Mouse (Mus musculus) 3134 (cell line): Measurements from ENCODE around the gene Rpl9-ps6.
"Not testable (repeated sequence)": the region's sequence is repeated elsewhere in the genome, so short reads cannot be mapped to it uniquely, and the experiment has no call there.

Experiments used
- DNase-seq: peaks from one replicate; pipeline ENCODE4 v3.0.0-alpha.2; 2011; ENCODE audit warnings: low spot score; ENCODE audit not compliant: insufficient read length; ENCODE audit errors: extremely low read depth

Rpl9-ps6 gene

DNA sequence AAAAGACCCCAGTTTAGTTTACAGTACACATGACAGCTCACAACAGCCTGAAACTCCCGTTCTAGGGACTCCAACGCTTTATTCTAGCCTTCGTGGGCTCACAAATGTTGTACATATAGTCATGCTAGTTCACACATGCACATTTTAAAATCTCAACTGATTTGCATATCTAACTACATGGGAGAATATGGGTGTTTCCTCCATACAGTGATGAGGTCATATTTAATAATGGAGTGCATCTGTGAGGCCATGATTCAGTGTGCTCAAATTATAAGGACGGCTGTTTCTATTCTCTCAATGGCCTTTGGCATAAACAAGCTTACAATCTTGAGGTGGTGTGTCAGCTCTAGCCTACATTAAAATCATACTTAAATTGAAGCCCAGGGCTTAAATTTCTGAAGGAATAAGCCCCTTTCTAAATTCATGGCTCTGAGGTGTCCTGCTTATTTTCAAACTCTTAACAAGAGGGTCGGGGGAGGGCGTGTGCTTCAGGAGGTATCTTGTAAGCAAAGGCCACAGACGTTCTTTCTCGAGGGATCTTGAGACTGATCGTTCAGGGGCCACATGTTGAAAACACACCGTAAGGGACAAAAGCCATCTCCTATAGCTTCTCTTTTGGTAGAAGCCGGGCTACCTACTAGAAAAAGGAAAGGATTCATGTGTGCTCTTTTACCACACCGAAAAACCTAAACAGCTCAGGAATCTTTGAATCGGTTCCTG, 18.7 kb upstream of the Rpl9-ps6 start:
- DNase-seq: no peak

GRCm38 (mm10) chr19:32481511-32481910, 15.1 kb upstream of the Rpl9-ps6 start:
- no peak for DNase-seq

DNA sequence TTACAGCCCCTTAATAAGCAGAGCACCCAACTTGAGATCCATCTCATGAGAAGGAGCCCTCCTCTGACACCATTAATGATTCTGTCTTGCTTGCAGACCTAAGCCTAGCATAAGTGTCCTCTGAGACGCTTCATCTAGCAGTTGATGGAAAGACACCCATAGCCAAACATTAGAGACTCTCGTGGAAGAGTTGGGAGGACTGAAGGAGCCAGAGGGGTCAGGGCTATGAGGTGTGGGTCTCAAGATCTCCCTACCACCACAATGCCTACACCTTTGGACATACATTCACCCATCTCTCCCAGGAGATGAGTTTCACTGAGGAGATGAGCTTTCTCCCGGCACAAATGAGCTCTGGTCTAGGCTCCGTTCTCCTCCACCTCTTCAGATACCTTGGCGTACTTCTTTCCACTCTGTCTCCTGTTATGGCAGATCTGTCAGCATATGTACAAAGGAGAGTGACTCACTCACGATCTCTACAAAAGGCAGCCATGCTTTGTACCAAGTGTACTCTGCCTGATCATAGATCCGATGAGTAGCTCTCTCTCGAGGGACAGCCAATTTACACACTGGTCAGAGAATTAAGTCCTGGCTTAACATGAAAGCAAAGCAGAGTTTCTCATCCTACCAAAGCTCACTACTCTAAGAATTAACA, 14.5 kb upstream of the Rpl9-ps6 start:
- no peak for DNase-seq

- DNase-seq: no peak
Observed at GRCm38 (mm10) chr19:32480255-32480654, 13.9 kb upstream of the Rpl9-ps6 start.

- DNase-seq: no peak
Observed at GRCm38 (mm10) chr19:32476712-32477052, 10.3 kb upstream of the Rpl9-ps6 start.

DNA sequence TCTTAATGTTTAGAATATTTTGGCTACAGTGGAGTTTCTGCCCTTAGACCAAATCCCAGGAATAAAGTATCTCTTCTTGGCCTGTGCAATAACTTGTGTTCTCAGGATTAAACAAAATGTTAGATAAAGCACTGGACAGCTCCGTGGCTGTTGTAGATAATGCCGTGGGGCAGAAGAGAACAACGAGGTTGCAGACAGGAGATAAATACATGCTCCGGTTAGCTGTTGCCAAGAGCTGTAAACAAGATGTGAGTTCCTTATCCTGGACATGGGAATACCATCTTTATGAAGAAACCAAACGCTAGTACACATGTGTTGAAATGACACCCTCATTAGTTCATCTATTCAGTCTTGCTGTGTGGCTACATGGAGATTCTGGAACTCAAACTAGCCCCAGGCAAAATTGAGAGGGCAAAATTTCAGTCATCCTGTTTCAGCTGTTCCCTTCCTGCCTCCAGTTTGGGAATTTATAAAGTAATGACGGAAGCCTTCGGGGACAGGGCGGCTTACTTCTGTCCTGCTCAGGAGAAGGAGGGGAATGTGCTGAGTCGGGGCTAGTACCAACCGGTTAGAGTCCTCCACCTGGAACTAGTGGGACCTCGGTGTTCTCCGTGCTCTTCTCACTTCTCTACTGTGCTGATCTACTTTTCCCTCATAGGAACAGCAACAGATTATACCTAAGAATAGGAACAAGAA, 9.8 kb upstream of the Rpl9-ps6 start:
- DNase-seq: no peak

GRCm38 (mm10) chr19:32470570-32471263, 4.3 kb upstream of the Rpl9-ps6 start:
- DNase-seq: no peak

DNA sequence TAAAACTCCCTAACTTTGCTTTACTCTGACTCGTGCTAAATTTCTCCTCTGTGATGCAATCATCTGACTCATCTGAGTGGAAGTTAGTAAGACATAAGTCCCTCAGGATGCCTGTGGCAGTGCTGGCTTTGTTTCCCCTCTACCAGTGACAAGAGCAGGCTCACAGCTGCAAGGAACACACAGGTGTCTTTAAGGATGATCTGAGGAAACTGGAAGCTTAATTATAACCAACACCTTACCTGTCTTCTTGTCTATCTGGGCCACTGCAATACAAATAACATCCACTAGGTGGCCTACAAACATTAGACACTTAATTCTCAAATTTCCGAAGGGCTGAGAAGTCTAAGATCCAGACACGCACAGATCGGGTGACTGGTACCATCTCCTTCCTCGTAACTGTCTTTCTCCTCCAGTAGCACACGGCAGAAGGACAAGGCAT, 3.7 kb upstream of the Rpl9-ps6 start:
- DNase-seq: peak; percentile 74

DNA sequence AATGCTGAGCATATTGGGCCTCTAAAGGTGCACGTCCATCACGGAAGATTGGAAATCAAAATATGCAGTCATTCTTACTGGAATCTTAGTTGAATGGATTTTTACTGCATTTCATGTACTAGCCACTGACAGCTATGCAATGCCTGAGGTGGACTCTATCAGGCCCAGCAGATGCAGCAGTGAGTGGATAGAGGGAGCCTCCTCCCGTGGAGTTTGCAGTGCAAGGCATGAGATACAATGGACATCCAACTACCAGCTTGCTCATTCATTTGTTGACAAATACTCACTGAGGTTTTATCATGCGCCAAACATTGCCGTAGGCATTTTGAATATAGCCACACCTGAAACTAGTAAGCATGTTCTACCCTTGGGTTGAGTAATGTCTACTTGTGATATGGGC, 947 bp upstream of the Rpl9-ps6 start:
- no peak for DNase-seq

DNA sequence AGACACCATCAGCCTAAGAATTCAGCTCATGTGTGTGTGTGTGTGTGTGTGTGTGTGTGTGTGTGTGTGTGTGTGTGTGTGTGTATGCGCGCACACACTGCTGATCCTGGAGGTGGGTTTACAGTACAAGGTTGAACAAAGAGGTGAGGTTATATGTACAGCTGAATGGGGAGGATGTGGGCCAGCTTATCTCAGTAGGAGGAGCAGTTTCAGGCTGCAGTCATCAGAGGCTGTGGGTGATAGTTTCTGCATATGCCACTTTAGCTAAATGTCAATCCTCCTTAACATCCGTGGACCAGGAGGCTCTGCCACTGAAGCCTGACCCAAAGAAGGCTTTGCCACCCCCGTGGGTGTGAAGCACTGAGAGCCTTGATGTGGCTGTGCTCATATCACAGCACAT, 1.1 kb downstream of the Rpl9-ps6 start:
- DNase-seq: no peak

- no peak for DNase-seq
Observed at GRCm38 (mm10) chr19:32463037-32463436, 3.3 kb downstream of the Rpl9-ps6 start.

DNA sequence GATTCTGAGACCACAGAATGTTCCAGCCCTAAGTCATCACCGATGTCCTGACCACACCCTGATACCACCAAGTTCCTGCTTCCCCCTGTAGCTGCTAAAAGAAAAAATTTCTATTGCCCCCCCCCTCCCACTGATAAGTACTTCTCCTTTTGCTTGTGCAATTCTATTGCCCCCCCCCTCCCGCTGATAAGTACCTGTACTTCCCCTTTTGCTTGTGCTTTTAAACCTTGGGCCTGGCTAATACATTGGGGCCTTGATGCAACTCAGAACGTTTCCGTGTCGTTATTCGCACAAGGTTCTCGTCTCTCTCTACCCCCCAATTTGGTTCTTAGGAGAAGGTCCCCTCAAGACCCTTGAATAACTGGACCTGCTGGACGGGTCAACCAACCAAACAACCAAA, 8.7 kb downstream of the Rpl9-ps6 start:
- DNase-seq: not testable (repeated sequence)

DNA sequence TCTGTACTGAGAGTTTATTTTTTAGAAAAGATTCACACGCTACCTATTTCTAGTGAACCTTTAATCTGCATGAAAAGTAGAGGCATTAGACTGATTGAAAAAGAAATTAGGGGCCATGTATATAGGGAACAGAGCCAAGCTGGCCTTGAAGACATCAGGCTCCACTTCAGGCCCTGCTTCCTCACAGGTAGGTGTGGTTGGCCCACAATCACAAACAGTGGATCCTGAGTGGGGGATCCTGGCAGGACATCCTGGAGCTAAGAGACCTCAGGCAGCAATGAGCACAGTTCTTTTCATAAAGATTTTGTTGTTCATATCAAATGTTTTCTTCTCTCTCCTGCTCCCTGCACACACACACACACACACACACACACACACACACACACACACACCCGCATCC, 9.6 kb downstream of the Rpl9-ps6 start:
- DNase-seq: no peak

- no peak for DNase-seq
Observed at GRCm38 (mm10) chr19:32452231-32452630, 14.1 kb downstream of the Rpl9-ps6 start.

DNA sequence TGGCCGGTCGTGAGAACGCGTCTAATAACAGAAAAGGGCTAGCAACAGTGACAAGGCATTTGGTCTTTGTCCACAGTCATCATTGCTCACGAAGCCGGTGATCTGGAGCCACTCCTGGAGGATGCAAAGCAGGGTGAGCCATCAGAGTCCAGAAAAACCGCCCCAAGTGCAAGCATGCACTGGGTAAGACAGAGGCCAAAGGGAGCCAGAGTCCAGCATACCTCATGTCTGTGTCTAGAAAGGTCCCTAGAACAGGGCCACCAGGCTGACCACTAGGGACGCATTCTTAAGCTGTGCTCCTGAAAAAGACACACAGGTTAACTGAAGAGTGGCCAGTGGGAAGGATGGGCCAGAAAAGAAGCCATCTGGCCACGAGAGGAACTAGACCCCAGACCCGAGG, 17.4 kb downstream of the Rpl9-ps6 start:
- no peak for DNase-seq

GRCm38 (mm10) chr19:32441568-32441967, 24.8 kb downstream of the Rpl9-ps6 start:
- DNase-seq: no peak

DNA sequence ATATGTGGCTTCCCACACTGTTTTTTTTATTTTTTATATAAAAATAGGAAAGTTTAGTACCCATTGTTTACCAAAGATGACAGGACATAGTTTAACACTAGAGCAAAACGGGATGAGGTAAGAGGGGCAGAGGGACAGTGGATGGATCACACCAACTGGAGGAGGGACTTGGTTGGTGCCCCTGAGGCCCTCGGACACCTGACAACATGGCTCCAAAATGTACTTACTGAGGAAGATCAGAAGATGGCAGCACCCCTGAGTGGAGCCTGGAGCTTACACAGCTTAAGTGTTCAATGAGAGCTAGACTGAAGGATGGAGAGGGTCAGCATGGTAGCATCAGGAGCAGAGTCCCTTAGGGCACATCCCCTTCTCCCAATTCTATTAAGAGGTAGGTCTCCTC, 27.0 kb downstream of the Rpl9-ps6 start:
- no peak for DNase-seq

DNA sequence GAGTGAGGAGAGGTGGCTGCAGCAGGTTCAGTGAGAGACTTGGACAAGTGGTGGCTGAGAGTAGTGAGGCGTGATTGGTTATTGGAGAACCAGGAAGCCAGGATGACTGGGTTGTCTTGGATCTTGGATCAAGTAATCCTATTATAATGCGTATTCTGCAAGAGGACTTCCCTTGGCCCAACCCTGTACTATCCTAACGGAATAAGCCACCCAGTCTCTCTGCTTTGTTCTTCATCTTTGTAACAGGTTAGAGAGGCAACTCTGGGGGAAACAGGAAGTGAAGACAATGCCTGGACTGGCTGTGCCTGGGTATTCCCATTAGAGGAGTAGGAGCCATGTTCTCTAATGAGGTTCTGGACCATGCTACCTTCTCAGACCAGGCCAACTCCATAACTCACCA, 40.5 kb downstream of the Rpl9-ps6 start:
- no peak for DNase-seq

GRCm38 (mm10) chr19:32424706-32425105, 41.7 kb downstream of the Rpl9-ps6 start:
- no peak for DNase-seq

- DNase-seq: no peak
Observed at GRCm38 (mm10) chr19:32419069-32419468, 47.3 kb downstream of the Rpl9-ps6 start.

DNA sequence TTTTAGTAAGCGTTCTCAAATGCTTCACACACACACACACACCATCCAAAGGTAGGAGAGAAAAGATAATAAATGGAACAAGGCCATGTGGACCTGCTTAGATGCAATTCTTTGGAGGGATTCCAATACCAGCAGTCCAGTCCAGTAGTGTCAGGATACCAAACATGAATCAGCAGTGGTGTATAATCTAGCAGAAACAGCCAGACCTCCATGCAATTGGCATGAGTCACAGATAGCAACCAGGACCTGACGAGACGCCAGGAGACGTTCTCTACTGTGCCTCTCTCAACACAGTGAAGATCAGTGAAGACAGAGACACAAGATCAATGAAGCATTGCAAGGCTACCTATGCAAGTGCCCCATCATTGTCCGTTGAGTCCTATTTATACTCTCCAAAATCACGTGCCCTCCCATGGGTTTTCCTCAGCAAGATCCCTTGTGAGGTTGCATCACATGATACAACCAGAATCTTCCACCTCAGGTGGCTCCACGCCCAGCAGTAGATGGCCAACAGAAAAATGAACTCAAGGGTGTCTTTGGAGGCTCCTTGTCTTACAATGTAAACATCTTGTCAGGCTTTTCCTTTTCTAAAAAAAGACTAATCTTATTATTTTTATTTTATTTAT, 49.6 kb downstream of the Rpl9-ps6 start:
- peak; percentile 60 for DNase-seq
